Mouse (Mus musculus) left cerebral cortex, postnatal 14 days (tissue): ENCODE measurements around the gene Snap47. TPM values are rescaled to one million over a fixed set of nuclear protein-coding genes. Genes with fewer than 3 reads are reported as not detected.

Source experiments
- DNase-seq, 2 experiments: peaks; one replicate each; pipeline ENCODE4 v3.0.0; 2021 to 2022; ENCODE audit warnings: low spot score in 2 of 2, mixed read lengths in 1 of 2
- intact Hi-C: fragments of 180-260 bp; cut with DNase I; formaldehyde crosslinking; loops from one replicate; pipeline ENCODE4 v1.15.1; 2025
- total RNA-seq, 2 experiments: library from RNA; stranded (reverse); gene quantifications; 2 replicates each; pipeline ENCODE4 v1.2.3; 2021

The Snap47 gene
- total RNA-seq, 2 experiments from 2014 or later: 388 to 398 TPM

DNA sequence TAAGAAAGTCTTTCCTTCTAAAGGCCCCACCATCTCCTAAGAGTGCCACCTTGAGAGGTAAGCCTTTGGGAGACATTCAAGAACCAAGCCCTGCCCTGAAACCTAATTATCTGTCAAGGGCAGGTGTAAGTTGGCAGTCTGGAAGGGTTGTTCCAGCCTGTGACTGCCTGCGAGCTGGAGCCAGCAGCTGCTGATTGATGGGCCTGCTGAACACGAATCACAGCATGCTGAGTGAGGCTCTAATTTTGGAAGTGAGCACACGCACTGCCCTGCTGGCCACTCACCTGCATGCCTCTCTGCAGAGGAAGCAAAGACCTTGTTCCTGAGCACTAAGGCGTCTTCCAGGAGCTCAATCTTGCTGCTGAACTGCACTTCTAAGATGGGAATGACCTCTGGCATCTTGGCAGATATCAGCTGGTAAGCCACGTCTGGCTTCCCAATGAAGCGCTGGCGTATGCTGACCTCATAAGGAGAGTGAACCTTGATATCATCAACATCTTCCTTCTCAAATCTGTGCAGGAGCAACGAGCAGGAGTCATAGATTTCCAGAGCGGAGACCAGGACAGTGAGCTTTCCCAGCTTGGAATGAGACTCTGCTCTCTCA lies 22.8 kb downstream of the Snap47 start:
- no peak for DNase-seq
- intact Hi-C loops: no loop called here

DNA sequence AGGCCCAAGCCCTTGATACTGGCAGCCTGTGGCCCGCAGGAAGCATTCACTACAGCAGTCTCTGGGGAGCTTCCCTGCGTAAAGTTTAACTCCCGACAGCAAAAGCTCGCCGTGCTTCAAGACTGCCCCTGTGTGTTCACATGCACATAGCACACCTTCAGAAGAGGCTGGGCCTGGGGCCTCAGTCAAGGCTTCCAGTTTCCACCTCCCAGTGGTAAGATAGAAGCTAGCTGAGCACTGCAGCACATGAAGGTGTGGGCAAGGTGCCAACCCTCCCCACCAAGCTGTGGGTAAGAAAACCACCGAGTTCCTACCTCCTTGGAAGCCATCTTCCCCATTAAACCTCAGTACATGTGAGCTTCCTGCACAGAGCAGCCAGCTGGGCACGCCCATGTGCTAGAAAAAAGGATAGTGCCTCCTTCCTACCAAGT lies 25.3 kb downstream of the Snap47 start:
- DNase-seq: peak; percentile 57 to 65
- intact Hi-C loops: no loop called here

DNA sequence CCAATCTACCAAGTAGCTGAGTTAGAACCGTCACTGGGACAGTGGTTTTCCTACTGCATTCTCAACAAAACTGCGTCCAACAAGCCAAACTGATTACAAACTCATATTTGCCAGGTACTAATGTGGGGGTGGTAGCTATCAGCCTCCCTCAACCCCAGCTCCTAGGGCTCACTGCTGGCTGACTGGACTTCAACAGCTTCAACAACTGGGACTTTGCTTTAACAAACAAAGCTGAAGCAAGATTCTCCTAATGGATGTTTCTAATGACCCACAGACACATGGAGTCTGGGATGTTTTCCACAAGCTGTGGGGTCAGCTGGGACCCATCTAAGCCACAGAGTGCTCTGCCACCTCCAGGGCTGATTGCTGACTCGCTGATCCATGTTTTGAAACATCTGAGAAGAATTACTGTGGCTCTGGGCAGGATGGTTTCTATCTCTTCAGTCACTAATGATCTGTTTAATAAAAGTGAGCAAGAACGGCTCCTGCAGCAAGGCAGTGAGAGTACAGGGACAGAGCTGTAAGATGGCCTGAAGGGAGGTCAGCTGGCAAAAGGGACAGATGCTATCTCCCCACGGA lies 27.9 kb downstream of the Snap47 start:
- no peak for DNase-seq
- intact Hi-C loops: no loop called here

DNA sequence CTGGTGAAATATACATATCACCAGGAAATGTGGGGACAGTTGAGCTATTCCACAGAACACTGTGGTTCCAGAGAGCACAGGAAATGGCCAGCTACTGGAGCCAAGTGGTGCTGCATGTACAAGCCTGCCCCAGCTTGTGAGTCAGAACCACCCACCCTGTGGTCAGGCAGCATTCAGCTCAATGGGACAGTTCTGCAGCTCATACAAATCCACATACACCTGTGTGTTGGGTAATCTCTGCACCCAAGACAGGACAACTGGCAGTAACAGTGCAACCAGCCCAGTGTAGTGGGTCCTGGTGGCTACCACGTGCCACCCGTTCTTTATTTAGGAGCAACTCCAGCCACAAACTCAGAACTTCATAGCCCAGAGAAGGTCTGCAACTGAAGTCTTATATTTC lies 29.0 kb downstream of the Snap47 start:
- no peak for DNase-seq
- intact Hi-C loops: no loop called here

DNA sequence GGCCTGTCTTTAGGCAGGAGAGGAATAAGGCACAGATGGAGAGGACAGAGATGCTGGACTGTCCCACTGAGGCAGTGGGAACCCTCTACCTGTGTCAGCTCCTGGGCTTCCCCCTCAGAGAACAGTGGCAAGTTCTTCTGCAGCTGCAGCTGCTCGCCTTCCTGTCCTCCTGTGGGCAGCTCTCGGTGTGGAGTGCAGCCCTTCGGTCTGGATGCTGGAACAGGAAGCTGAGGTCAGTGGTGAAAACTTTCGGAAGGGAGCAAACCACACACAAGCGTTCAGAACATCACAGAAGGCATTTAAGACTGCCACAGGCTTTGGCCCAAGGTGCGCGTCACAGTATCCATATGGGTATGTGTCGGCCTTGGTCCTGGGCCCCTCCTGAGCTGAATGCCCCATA lies 29.6 kb downstream of the Snap47 start:
- intact Hi-C loops: no loop called here
- no peak for DNase-seq

DNA sequence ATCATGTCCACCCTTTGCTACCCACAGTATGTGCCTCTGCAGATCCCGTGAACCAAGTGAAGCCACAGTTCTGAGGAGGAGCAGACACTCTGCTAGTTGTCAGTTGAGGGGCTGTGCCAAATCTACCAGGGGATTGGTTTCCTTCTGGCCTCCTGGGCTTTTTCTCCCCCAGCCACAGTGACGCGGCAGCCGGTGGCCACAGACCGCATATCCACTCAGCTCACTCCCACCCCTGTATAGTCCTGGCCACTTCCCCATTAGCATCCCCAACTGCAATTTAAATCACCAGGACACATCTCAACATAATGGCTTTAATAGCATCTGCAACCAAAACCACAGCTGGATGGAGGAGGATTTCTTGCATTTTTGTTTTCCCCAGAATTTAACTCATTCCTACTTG lies 32.3 kb downstream of the Snap47 start:
- intact Hi-C loops: no loop called here
- no peak for DNase-seq

DNA sequence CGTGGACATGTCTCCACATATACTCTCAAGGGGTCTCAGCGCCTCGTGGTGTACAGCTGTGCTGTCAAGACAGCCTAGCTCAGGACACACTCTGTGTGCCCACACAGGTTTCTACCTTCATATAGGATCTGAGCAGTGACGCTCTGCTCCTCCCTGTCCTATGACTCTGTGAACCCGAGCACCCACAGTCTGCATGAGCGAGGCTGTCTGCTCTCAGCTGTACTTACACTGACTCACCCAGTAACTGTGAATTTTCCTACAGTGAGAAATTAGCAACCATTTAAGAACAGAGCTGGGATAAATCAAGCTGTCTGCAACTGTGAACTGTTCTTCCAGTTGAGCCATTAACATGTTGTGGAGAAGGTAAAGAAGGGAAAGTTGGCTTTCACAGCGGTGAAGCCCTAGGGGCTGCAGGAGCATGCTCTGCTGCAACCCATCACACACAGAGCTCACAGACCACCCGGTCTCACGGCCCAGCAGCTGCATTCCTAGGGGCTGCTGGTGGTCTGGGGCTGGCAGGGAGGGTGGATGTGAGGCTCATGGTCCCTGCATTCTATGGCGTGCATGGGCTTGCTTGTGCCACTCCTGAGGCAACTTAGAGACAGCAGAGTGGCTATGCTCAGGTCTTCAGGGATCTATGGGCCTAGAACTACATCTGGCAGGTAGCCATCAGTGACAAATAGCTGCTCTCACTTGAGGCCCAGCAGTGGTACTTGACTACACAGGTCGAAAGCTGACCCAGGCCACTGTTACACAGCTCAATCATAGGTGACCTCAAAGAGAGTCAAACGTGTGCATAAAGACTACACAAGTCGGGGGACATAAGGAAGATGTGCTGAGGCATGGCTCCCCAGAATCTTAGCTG lies 37.8 kb downstream of the Snap47 start:
- DNase-seq: peak in 1 of 2 experiments; percentile 39

DNA sequence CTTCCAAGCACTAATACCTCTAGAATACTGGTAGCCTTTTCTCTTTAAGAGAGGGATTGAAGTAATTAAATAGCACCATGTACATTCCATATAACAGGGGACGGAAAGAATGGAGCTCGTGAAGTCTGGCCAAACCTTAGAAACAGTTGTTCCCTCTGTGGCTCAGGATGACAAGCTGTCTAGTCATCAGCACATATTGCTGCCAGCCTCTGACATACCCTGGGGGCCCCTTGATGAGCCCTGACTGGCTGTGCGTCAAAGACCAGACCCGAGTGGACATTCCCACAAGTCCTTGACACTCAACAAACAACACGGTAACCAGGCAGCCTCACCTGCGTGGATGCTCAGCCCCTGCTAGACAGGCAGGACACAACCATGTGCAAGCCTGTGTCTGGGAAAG lies 38.9 kb downstream of the Snap47 start:
- DNase-seq: no peak
- intact Hi-C loops: no loop called here

More for the DNA sequence above, 37.8 kb downstream of the Snap47 start:
- intact Hi-C loops: no loop called here

DNA sequence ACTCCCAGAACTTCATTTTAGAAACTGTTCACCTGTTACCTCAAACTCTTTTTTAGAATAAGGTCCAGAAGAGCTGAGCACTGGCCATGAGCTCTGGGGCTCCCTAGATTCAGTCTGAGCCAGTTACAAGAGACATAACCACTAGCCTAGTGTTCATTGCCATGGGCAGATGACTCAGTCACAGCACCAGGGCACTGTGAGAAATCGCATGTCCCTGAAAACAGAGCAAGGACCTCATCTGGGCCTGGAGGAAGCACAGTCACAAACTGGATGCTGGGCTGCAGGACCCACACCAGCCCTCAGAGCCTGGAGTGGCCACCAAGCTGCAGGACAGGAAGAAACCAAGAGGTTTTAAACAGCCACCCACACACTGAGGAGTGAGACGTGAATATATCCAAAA lies 40.1 kb downstream of the Snap47 start:
- intact Hi-C loops: no loop called here
- DNase-seq: no peak

DNA sequence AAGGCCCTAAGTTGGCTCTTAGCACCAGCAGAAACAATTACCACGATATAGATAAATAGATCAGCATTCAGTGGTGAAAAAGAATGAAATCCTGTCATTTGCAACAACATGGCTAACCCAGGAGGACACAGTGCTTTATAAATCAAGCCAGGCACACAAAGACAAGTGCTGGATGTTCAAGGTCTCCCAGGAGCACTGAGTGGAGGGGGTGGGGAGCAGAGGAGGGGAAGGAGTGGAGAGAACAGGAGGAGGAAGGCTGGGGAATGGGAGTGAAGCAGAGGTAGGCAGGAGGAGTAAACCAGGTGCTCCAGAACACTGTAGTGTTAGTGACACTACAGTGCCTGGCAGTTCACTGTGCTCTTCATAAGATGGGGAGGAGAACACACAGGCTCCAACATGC lies 45.2 kb downstream of the Snap47 start:
- no peak for DNase-seq
- intact Hi-C loops: no loop called here

DNA sequence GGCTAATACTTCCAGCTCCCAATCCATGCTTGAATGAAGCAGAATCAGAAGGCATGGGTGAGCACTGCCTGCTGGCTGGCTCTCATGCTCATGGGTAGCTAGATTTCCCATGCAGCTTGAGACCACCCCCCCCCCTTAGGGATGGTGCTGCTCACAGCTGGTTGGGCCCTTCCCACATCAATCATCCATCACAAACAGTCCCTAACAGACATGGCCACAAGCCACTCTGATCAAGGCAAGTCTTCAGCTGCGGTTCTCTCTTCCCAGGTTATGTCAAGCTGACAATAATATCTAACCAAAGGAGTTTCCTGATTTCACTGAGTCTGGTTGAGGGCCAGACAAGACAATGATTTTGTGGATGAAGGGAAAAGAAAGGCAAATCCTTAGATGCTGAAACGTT lies 50.1 kb downstream of the Snap47 start:
- intact Hi-C loops: no loop called here
- no peak for DNase-seq

DNA sequence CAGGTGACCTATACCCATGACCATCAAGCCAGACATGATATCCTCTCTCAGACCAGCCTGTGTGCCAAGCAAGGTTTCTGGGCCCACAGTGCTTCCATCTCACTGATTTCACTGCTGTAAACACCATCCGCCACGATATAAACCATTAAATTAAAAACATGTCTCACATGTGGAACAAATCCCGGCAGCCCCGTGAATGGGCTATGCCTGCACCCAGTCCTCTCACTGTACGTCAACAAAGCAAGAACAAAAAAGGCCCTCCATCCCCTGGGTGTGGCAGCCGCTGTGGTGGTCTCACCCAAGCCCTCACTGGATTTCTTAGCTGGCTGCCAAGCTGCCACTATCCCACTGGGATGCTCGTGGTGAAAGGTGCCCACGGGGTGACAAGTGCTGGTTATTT lies 51.2 kb downstream of the Snap47 start:
- DNase-seq: no peak
- intact Hi-C loops: no loop called here

DNA sequence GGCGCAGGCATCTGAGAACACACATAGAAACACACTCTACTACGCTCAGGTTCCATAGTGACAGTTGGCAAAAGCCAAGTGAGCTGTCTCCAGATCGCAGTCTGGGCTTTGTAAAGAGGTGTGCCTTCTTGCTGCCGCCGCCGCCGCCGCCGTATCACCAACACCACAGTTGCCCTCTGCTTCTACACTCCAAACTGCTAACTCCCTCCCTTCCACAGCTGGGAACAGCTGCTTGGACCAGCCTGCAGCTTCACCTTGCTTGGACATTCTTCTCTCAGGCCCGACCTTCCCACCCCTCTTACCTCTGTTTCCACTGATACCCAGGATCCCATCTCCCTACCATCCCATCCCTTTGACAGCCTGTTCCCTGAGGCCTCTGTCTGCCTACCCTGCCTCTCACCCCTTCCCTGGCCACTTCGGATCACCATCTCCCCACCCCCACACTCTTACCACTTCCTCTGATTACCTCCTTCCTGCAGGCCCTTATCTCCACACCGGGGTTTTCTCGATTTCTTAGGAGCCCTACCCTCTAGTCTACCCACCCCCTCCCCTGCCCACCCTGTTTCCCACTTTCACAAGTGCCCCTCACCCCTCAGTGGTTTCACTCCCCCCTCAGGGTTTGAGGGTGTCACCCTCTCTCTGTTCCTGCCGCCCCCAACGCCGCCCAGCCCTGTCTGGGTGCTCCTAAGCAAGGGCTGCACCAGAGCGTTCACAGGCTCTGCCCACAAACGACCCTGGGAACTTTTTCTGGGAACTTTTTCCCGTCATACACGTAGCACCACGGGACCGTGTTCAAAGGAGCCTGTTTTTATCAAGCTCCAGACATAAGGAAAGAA lies 53.2 kb downstream of the Snap47 start:
- intact Hi-C loops: no loop called here
- no peak for DNase-seq

DNA sequence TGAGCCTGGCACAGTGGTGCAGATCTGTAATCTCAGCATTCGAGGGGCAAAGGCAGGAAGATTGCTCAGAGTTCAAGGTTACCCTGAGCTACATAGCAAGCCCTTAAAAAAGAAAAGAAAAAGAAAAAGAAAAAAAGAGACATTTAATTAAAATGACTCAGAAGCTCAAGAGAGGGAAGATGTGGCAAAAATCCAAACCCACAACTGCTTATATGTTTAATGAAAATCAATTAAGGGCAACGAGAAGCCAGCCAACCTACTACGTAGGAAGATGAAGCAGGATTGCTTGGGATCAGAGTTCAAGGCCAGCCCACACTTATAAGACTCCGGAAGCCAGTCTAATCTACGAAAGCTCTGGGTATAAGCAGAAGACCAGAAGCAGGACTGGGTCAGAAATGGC lies 56.5 kb downstream of the Snap47 start:
- no peak for DNase-seq
- intact Hi-C loops: no loop called here

DNA sequence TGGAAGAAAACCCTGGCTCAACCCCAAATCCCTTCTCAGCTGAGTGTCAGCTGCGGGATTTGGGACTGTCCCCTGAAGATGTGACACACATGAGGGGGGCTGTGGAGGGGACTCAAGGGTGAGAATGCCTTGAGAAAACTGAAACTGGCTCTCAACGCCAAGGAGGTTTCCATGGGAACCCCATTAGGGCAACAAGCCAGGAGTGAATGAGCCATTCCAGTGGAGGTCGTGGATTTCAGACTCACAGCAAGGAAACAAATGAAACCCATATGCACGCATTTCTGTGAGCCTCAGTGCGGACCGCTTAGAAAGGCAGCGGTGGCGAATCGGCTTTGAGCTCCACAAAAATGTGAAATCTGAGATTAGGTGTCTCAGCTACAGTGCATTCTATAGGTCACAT lies 57.4 kb downstream of the Snap47 start:
- intact Hi-C loops: no loop called here
- DNase-seq: peak; percentile 40 to 58

DNA sequence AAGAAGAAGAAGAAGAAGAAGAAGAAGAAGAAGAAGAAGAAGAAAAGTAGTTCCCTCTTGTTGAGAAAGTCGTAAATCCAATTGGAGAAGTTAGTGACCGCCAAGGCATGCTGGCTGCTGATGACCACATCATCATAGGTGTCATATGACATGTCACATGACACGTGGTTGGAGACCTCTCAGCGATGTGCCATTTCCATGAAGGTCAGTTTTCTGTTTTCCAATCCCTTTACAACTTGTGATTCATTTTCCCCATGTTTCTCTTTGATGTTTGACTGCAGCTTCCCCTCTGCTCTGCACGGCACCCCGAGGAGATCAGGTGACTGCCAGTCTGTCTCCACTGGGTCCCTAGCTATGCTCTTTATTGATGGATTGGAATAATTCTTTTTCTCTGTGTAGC lies 58.7 kb downstream of the Snap47 start:
- DNase-seq: no peak
- intact Hi-C loops: no loop called here

DNA sequence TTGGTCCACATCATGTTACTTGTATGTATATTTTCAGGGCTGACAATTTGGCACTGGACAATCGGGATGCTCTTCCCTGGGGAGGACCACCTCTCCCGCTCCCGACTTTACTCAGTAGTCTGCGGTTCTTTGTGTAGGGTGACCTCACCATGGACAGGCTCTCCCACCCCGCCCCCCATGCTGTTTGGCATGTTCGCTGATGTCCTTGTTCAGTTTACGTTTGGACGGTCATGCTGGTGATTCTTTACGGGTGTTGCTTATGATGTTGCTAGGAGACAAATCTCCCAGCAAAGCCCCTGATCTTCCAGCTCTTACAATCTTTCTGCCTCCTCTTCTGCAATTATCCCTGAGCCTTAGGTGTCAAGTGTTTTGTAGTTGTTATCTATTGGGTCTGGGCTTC lies 60.5 kb downstream of the Snap47 start:
- intact Hi-C loops: no loop called here
- no peak for DNase-seq

DNA sequence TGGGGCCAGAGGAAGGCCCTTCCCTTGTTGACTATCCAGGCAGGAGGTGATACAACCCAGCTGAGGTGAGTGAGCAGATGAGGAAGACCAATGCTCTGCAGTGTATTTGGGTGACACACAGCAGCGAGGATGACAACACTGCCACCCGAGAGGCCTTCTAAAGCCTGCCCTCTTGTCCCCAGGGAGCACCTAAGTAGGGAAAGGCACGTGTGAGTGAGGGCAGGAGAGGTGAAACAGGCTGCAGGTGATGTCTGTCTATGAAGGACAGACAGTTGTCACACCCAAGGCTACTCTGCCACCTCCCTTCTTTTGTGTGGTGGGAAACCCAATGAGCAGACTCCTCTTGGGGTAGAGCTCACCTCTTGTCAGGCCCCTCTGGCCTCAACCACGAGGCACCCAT lies 61.4 kb downstream of the Snap47 start:
- intact Hi-C loops: no loop called here
- no peak for DNase-seq

DNA sequence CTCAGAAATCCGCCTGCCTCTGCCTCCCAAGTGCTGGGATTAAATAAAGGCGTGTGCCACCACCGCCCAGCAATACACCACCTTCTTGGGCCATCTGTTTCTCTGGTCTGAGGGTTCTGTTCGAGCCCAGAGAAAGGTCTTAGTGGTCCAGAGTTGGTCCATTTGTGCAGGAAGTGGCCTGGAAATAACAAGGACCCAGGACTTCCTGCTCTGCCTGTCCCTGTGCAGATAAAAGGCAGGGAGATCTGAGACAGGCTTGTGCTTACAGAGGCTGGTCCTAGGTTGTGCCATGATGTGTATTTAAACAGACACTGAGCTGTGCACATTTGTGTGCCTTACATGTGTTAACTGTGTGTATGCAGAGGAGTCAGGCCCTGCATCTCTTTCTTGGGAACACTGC lies 62.2 kb downstream of the Snap47 start:
- intact Hi-C loops: no loop called here
- no peak for DNase-seq

DNA sequence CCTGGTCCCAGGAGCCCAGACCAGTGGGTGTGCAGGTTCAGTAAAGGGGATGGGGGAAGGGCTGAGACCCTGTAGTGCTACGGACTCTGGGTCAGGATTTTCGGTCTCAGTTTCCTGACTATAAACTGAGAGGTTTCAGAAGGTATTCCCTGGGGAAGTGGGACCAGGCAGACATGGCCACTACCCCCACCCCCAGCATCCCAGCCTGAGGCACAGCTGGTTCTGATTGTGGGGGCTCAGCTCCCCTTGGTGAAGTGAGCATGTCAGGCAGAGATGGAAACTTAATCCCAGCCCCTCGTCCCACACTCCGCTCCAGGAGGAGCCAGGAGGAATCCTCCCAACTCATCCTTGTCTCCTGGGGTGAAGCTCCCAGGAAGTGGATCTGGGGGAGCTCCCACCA lies 63.5 kb downstream of the Snap47 start:
- intact Hi-C loops: no loop called here
- no peak for DNase-seq
